Mouse (Mus musculus) gastrocnemius, adult 2 months (tissue): ENCODE results near the gene Uso1. TPM values are rescaled to one million over a fixed set of nuclear protein-coding genes. Genes with fewer than 3 reads are reported as not detected.

ENCODE experiments used
- DNase-seq: peaks from one replicate; pipeline ENCODE4 v3.0.0; 2022
- H3K27ac ChIP-seq: fragments of 200-600 bp; 2 replicates; pipeline ENCODE4 v1.8.1; 2022; ENCODE audit warnings: mild to moderate bottlenecking
- H3K4me3 ChIP-seq: fragments of 200-600 bp; 2 replicates; pipeline ENCODE4 v1.8.1; 2022; ENCODE audit warnings: mild to moderate bottlenecking, moderate library complexity
- CTCF ChIP-seq: fragments of 200-600 bp; IDR thresholded peaks from 2 replicates; pipeline ENCODE4 v1.8.1; 2022; ENCODE audit warnings: antibody characterized with exemption, mild to moderate bottlenecking, moderate library complexity
- intact Hi-C: fragments of 180-260 bp; cut with DNase I; formaldehyde crosslinking; loops from one replicate; pipeline ENCODE4 v1.15.1; 2025
- total RNA-seq, 2 experiments: library from RNA; stranded (reverse); gene quantifications; 2 replicates each; pipeline ENCODE4 v1.2.3; 2021

Gene Uso1
- total RNA-seq, 2 experiments from 2014 or later: 63.2 to 72.3 TPM

- intact Hi-C loops: no loop called here
- peak overlapping the region; percentile 77 for H3K27ac ChIP-seq
- DNase-seq: peak; percentile 63
- H3K4me3 ChIP-seq: 0 out of 2 replicates have a peak overlapping the region, but pooled peaks have one; percentile 26
- no peak for TF ChIP-seq CTCF
Measured at GRCm38 (mm10) chr5:92110818-92111355, 26.9 kb upstream of the Uso1 start.

- H3K27ac ChIP-seq: peak overlapping the region; percentile 68
- H3K4me3 ChIP-seq: peak overlapping the region; percentile 64
- intact Hi-C loops: no loop called here
- peak; percentile 28 for DNase-seq
- TF ChIP-seq CTCF: no peak
Measured at GRCm38 (mm10) chr5:92112175-92112574, 25.6 kb upstream of the Uso1 start.

- intact Hi-C loops: no loop called here
- TF ChIP-seq CTCF: no peak
- DNase-seq: no peak
Measured at GRCm38 (mm10) chr5:92112585-92112984, 25.2 kb upstream of the Uso1 start.

GRCm38 (mm10) chr5:92113484-92113883, 24.3 kb upstream of the Uso1 start:
- Histone ChIP-seq H3K27ac (no peak overlapping the region), H3K4me3 (no peak overlapping the region)
- intact Hi-C loops: no loop called here
- no peak for TF ChIP-seq CTCF
- DNase-seq: no peak

More at GRCm38 (mm10) chr5:92112585-92112984, 25.2 kb upstream of the Uso1 start:
- H3K27ac ChIP-seq: peak overlapping the region; percentile 68
- H3K4me3 ChIP-seq: peak overlapping the region; percentile 64

- Histone ChIP-seq H3K4me3 (no peak overlapping the region), H3K27ac (no peak overlapping the region)
- intact Hi-C loops: no loop called here
- DNase-seq: no peak
- no peak for TF ChIP-seq CTCF
Measured at GRCm38 (mm10) chr5:92114223-92114622, 23.5 kb upstream of the Uso1 start.

DNA sequence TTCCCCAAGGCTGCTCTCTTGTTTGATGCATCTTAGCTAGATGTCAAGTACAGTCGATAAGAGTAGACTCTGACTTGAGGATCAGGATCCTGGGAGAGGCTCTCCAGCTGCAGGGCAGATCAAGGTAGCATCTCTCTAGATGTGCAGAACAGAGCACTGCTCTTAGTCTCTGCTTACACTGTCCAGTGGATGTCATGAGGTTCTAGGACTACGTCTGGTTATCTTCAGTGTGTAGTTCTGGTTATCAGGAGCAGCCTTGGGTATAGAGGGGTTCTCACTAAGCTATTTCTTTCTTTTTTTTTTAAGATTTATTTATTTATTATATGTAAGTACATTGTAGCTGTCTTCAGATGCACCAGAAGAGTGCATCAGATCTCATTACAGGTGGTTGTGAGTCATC, 22.8 kb upstream of the Uso1 start:
- H3K4me3 ChIP-seq: no peak overlapping the region
- intact Hi-C loops: loop anchor here (5.0 kb wide), 3 partner anchors 33 to 598 kb away; partner anchors contain the start of genes G3bp2, Parm1 and Rchy1
- TF ChIP-seq CTCF: no peak
- H3K27ac ChIP-seq: no peak overlapping the region
- DNase-seq: no peak

- intact Hi-C loops: loop anchor here (5.0 kb wide), 3 partner anchors 36 to 601 kb away; partner anchors contain the start of genes G3bp2, Parm1 and Rchy1
- H3K4me3 ChIP-seq: peak overlapping the region; percentile 49
- peak; percentile 95 for TF ChIP-seq CTCF
- H3K27ac ChIP-seq: peak overlapping the region; percentile 84
- DNase-seq: peak; percentile 90
Measured at GRCm38 (mm10) chr5:92117823-92118403, 19.8 kb upstream of the Uso1 start.

DNA sequence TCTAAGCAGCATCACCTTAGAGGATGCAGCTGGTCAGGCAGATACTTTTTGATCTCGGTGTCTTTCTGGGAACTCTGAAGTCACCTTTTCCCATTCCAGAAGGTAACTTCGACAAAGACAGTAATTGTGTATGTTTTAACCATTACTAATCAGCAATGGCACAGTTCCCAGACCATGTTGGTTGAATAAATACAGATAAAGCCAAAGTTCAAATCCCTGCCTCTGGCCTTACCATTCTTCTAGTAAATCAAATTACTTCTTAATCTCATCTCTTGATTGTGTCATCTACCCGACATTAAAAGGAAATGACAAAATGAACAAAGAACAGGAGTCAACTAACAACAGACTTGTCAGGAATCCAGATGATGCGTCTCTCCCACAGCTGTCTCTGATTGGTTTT, 16.1 kb upstream of the Uso1 start:
- H3K27ac ChIP-seq: no peak overlapping the region
- intact Hi-C loops: no loop called here
- no peak overlapping the region for H3K4me3 ChIP-seq
- DNase-seq: no peak
- no peak for TF ChIP-seq CTCF

- Histone ChIP-seq H3K27ac (no peak overlapping the region), H3K4me3 (no peak overlapping the region)
- no peak for DNase-seq
- no peak for TF ChIP-seq CTCF
- intact Hi-C loops: no loop called here
Measured at GRCm38 (mm10) chr5:92125446-92125845, 12.3 kb upstream of the Uso1 start.

DNA sequence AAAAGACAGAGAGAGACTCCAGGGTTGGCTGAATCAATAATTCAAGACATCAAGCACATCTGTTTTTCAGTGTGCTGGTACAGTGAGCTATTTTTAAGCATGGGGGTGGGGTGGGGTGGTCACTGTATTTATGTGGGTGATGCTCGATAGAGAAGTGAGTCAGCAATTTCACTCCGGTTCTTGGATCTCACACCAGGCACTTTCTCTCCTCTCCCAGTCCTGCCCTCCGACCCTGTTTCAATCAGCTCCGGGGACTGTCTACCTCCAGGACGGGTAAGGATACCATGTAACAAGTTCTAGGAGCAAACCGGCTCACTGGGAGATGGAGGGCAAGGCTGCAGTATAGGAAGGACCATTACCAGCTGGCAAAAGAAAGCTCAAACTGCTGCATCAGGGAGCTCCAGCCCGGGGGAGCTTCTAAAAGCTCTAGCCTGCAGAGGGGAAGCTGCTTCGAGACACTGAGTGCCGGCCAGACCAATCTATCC, 10.6 kb upstream of the Uso1 start:
- intact Hi-C loops: no loop called here
- TF ChIP-seq CTCF: no peak

DNA sequence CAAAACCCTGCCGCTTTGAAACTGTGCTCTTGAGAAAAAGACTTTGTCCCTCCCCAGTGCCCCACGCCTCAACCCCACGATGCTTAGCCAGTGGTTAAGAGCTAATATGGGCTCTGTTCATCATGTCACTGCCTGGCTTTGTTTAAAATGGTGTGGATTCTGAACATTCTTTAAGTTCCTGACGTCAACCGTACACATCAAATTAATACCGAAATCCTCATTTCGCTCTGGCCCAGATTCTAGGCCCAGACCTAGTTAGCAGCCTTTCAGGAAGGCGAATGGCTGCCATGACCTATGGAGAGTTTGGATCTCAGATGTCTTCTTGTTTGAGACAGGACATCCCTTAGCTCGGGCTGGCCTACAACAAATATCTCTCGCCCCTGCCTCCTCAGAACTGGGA, 10.0 kb upstream of the Uso1 start:
- H3K27ac ChIP-seq: peak overlapping the region; percentile 68

More for the DNA sequence above, 10.6 kb upstream of the Uso1 start:
- DNase-seq: no peak
- H3K4me3 ChIP-seq: peak overlapping the region; percentile 47
- H3K27ac ChIP-seq: peak overlapping the region; percentile 68

GRCm38 (mm10) chr5:92128570-92128969, 9.2 kb upstream of the Uso1 start:
- no peak for TF ChIP-seq CTCF
- peak overlapping the region; percentile 36 for H3K27ac ChIP-seq
- intact Hi-C loops: no loop called here
- DNase-seq: peak; percentile 38
- H3K4me3 ChIP-seq: no peak overlapping the region

More for the DNA sequence above, 10.0 kb upstream of the Uso1 start:
- intact Hi-C loops: no loop called here
- no peak overlapping the region; the same call in 1 of the 2 replicates for H3K4me3 ChIP-seq
- no peak for DNase-seq
- TF ChIP-seq CTCF: no peak

DNA sequence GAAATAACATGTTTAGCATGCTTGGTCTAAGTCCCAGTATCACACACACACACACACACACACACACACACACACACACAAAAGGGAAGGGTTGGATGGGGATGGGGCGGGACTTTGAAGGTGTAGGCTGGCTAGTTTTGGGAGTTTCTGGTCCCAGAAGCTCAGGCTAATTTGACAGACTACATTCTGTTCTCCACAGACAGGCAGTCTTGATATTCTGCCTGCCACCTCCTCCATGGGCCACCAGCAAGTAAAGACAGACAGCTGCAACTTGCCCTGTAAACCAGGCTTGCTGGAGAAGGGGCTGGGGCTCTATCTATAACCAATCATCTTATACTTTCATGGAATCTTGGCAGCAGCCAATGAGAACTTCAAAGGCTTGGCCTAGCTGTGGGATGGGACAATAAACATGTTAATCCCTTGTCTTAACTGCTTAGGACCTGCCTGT, 8.4 kb upstream of the Uso1 start:
- H3K4me3 ChIP-seq: no peak overlapping the region
- intact Hi-C loops: no loop called here
- no peak for DNase-seq
- no peak overlapping the region for H3K27ac ChIP-seq
- no peak for TF ChIP-seq CTCF
